Mouse (Mus musculus) cerebellum, adult 2 months (tissue): ENCODE measurements at regions not wholly inside any gene's neighbourhood (a gene's known extent, or its start where the extent isn't known, plus 50 kb on each side); places are given as distances from the start of the nearest gene placed in this dataset.

Source experiments
- CTCF ChIP-seq: fragments of 200-500 bp; IDR thresholded peaks from 2 replicates; pipeline ENCODE4 v1.5.1; 2011; ENCODE audit warnings: low read depth, mild to moderate bottlenecking, control low read depth, low read length, moderate library complexity, borderline replicate concordance; ENCODE audit not compliant: insufficient read depth
- POLR2A ChIP-seq: fragments of 200-500 bp; IDR thresholded peaks from 2 replicates; pipeline ENCODE4 v1.6.1; 2011; ENCODE audit warnings: low read length, control low read depth, borderline replicate concordance; ENCODE audit not compliant: insufficient read depth

- no peak for TF ChIP-seq POLR2A
- TF ChIP-seq CTCF = no peak
Observed at GRCm38 (mm10) chr17:79966981-79967380, 71.1 kb upstream of the Atl2 start.
